Mouse (Mus musculus) large intestine, adult 2 months (tissue): Measurements from ENCODE around the gene Olfr401. TPM values are rescaled to one million over a fixed set of nuclear protein-coding genes. Genes with fewer than 3 reads are reported as not detected.
"Not testable (repeated sequence)": the region's sequence is repeated elsewhere in the genome, so short reads cannot be mapped to it uniquely, and the experiment has no call there.

Source experiments
- DNase-seq: peaks from one replicate; pipeline ENCODE4 v3.0.0-alpha.2; 2012; ENCODE audit warnings: low read depth, low spot score
- WGBS: fragments of 180-500 bp; shearing (Covaris S2); methylation state at CpG from one replicate; pipeline ENCODE4 v1.1.7; 2018; 5-methylcytosine and 5-hydroxymethylcytosine counted together
- polyA plus RNA-seq: library from polyadenylated mRNA; depleted of rRNA; stranded (reverse); fragments of >200 nt; gene quantifications from 2 replicates; pipeline ENCODE4 v1.2.3, GENCODE M21; 2012; rRNA removed

Olfr401 gene
- not detected in 2 replicates for polyA plus RNA-seq

DNA sequence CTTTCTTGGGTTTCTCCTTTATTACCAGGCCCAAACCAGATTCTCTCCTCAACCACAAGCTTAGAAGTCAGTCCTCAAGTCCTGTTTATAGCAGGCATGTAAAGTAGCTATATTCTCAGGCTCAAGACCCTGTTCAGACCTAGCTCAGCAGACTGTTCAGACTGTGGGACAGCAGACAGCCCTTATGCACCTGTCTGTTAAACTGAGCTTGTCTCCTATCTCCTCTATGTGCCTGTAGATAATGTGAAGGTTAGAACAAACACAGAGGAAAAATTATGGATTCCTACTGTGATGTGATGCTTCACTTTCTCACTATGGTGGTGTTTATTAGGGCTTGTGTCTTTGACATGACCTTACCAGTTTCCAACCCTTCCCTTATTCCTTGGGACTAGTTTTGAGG, at the start of gene Olfr401:
Olfr401 (plus strand) TSS at position 301 of the 400 bp plus-strand sequence.
- DNase-seq: no peak

- 90% methylated on average over 1 of the region's 1 CpGs for WGBS
- DNase-seq: no peak
Observed at GRCm38 (mm10) chr11:74069655-74070054, 43.9 kb upstream of the Olfr401 start, which contains the start of gene Zfp616. Zfp616 (plus strand) TSS chr11:74069955.

- WGBS: 34% methylated on average over 2 of the region's 2 CpGs
Observed at GRCm38 (mm10) chr11:74100724-74101123, 12.8 kb upstream of the Olfr401 start.

GRCm38 (mm10) chr11:74101507-74101906, 12.0 kb upstream of the Olfr401 start:
- WGBS: 44% methylated on average over 2 of the region's 2 CpGs
- DNase-seq: no peak

More at GRCm38 (mm10) chr11:74100724-74101123, 12.8 kb upstream of the Olfr401 start:
- no peak for DNase-seq

GRCm38 (mm10) chr11:74105066-74105465, 8.4 kb upstream of the Olfr401 start:
- 26% methylated on average over 5 of the region's 5 CpGs for WGBS
- no peak for DNase-seq

GRCm38 (mm10) chr11:74140001-74140400, 26.5 kb downstream of the Olfr401 start:
- DNase-seq: not testable (repeated sequence)
- 23% methylated on average over 1 of the region's 1 CpGs for WGBS

DNA sequence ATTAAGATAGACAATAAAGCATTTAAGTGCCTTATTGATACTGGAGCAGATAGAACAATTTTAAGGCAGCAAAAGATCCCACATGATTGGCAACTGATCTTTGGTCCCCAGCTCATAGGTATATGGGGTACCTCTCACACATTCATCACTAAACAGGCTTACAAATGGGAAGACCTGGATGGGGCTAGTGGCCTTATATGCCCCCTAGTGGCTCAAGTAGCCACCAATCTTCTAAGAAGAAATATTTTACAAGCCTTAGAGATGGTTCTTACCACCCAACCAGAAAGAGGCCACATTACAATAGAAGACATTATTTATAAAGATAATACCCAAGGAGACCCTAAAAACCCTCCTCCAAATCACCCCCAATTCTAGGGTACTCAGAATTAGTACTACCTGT, 32.4 kb downstream of the Olfr401 start:
- no peak for DNase-seq

- 57% methylated on average over 3 of the region's 3 CpGs for whole genome bisulfite sequencing
- no peak for DNase-seq
Observed at GRCm38 (mm10) chr11:74153229-74153628, 39.7 kb downstream of the Olfr401 start, which contains the start of gene Olfr402. Olfr402 (plus strand) TSS chr11:74153529.

- no peak for DNase-seq
Observed at GRCm38 (mm10) chr11:74168771-74169170, 55.3 kb downstream of the Olfr401 start.

Other genes with a start within 250 kb of the Olfr401 start
- not detected in 2 replicates for gene Olfr394, start 222.9 kb upstream of the Olfr401 start, polyA plus RNA-seq
- gene Olfr395, start 204.4 kb upstream of the Olfr401 start, polyA plus RNA-seq: not detected in 2 replicates
- gene Olfr23, start 177.0 kb upstream of the Olfr401 start, polyA plus RNA-seq: not detected in 2 replicates
- not detected in 2 replicates for gene Olfr397, start 152.9 kb upstream of the Olfr401 start, polyA plus RNA-seq
- not detected in 2 replicates for gene Olfr398, start 123.3 kb upstream of the Olfr401 start, polyA plus RNA-seq
- gene Olfr139, start 57.2 kb upstream of the Olfr401 start, polyA plus RNA-seq: not detected in 2 replicates
- not detected in 2 replicates for gene Olfr399, start 57.1 kb upstream of the Olfr401 start, polyA plus RNA-seq
- not detected in 2 replicates for gene Zfp616, start 43.8 kb upstream of the Olfr401 start, polyA plus RNA-seq
- gene Olfr402, start 39.8 kb downstream of the Olfr401 start, polyA plus RNA-seq: not detected in 2 replicates
- gene Olfr403, start 72.5 kb downstream of the Olfr401 start, polyA plus RNA-seq: not detected in 2 replicates
- gene Olfr43, start 97.7 kb downstream of the Olfr401 start, polyA plus RNA-seq: not detected in 2 replicates
- gene Olfr406, start 146.1 kb downstream of the Olfr401 start, polyA plus RNA-seq: not detected in 2 replicates
- not detected in 2 replicates for gene Olfr59, start 170.0 kb downstream of the Olfr401 start, polyA plus RNA-seq
- gene Olfr410, start 224.3 kb downstream of the Olfr401 start, polyA plus RNA-seq: not detected in 2 replicates
- gene Olfr411, start 238.9 kb downstream of the Olfr401 start, polyA plus RNA-seq: not detected in 2 replicates
- not detected in 2 replicates for gene Olfr412, start 248.4 kb downstream of the Olfr401 start, polyA plus RNA-seq